Mouse (Mus musculus) heart, postnatal 0 days (tissue): ENCODE measurements around the gene Fam124b. TPM values are rescaled to one million over a fixed set of nuclear protein-coding genes. Genes with fewer than 3 reads are reported as not detected.

Experiments
- ATAC-seq: fragments of 200-750 bp; cut with Nextera tagmentation; 2 replicates; pipeline ENCODE4 v1.8.0; 2017; ENCODE audit warnings: low read depth, moderate number of reproducible peaks, moderate library complexity; ENCODE audit not compliant: insufficient read depth
- DNase-seq: peaks from one replicate; pipeline ENCODE4 v3.0.0-alpha.2; 2016; ENCODE audit warnings: low spot score
- H3K27ac ChIP-seq: fragments of 300-500 bp; sonication (generic); 2 replicates; pipeline ENCODE4 v1.5.1; 2014; ENCODE audit warnings: low read depth, mild to moderate bottlenecking
- H3K27me3 ChIP-seq: fragments of 300-500 bp; sonication (generic); 2 replicates; pipeline ENCODE4 v1.6.1; 2014; ENCODE audit warnings: low read length, mixed read lengths; ENCODE audit not compliant: control insufficient read depth, insufficient read depth
- H3K36me3 ChIP-seq: fragments of 300-500 bp; sonication (generic); replicated peaks from 2 replicates; pipeline ENCODE4 v1.6.1; 2014; ENCODE audit warnings: low read length, mixed read lengths; ENCODE audit not compliant: control insufficient read depth, insufficient read depth
- H3K4me1 ChIP-seq: fragments of 300-500 bp; sonication (generic); 2 replicates; pipeline ENCODE4 v1.6.1; 2014; ENCODE audit warnings: antibody characterized with exemption; ENCODE audit not compliant: control insufficient read depth, insufficient read depth
- H3K4me2 ChIP-seq: fragments of 300-500 bp; sonication (generic); 2 replicates; pipeline ENCODE4 v1.6.1; 2014; ENCODE audit warnings: low read depth, mild to moderate bottlenecking, low read length, moderate library complexity
- H3K4me3 ChIP-seq: fragments of 300-500 bp; sonication (generic); 2 replicates; pipeline ENCODE4 v1.5.1; 2014; ENCODE audit warnings: low read depth, low read length
- H3K9ac ChIP-seq: fragments of 300-500 bp; sonication (generic); replicated peaks from 2 replicates; pipeline ENCODE4 v1.6.1; 2014; ENCODE audit warnings: low read depth, low read length, mixed read lengths
- H3K9me3 ChIP-seq: fragments of 300-500 bp; sonication (generic); replicated peaks from 2 replicates; pipeline ENCODE4 v1.6.1; 2016; ENCODE audit warnings: low read length; ENCODE audit not compliant: control insufficient read depth
- CTCF ChIP-seq: IDR thresholded peaks from 2 replicates; pipeline ENCODE4 v1.5.1; 2016; ENCODE audit warnings: antibody characterized with exemption, control low read depth, low read depth
- EP300 ChIP-seq: IDR thresholded peaks from 2 replicates; pipeline ENCODE4 v1.6.1; 2016; ENCODE audit warnings: antibody characterized with exemption, low read depth
- WGBS: fragments of 180-500 bp; shearing (Covaris S2); extraction: QIAGEN DNeasy Blood & Tissue Kit; methylation state at CpG from one replicate; pipeline ENCODE4 v1.1.7; 2014; 5-methylcytosine and 5-hydroxymethylcytosine counted together
- polyA plus RNA-seq: library from polyadenylated mRNA; unstranded; fragments of >200 nt; fragmentation: Nextera tagmentation; extraction: Ambion mirVana; gene quantifications from 2 replicates; pipeline ENCODE4 v1.2.1, GENCODE M21; 2015
- total RNA-seq: library from RNA; depleted of rRNA; stranded (reverse); fragments of >200 nt; gene quantifications from 2 replicates; pipeline ENCODE4 v1.2.3, GENCODE M21; 2014; ENCODE audit warnings: low replicate concordance; rRNA removed

The Fam124b gene
- total and polyA plus RNA-seq, 2 experiments from 2014 or later = 0.86 to 2.7 TPM

DNA sequence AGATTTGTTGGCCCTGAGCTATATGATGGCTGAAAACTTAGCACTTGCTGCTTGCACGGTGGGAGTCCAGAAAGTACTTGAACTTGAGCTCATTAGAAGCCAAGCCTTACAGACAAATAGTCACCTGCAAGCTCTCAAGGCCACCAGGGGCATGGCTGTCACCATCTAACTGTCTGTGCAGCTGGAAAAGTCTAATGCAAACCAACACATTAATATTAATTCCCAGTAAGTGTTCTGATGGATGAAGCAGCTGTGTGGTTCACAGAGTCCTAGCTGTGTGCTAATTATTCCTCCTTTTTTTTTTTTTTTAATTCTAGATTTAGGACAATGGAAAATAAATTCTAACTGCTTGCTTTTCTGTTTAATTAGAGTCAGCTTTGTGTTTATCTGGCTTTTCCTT lies 63.4 kb downstream of the Fam124b start:
- H3K9me3 ChIP-seq = no peaks in the 10 kb centered on the region
- H3K27me3 ChIP-seq = no peaks in the 10 kb centered on the region
- no peak overlapping the region for H3K4me3 ChIP-seq
- ATAC-seq = no peak
- H3K27ac ChIP-seq = no peak overlapping the region
- no peak for DNase-seq
- WGBS = 70% methylated on average over 1 of the region's 1 CpGs
- no peak overlapping the region for H3K4me2 ChIP-seq
- no peaks in the 10 kb centered on the region for H3K36me3 ChIP-seq
- no peak for TF ChIP-seq EP300
- TF ChIP-seq CTCF = no peak
- H3K4me1 ChIP-seq = no peaks in the 10 kb centered on the region
- H3K9ac ChIP-seq = no peak overlapping the region

DNA sequence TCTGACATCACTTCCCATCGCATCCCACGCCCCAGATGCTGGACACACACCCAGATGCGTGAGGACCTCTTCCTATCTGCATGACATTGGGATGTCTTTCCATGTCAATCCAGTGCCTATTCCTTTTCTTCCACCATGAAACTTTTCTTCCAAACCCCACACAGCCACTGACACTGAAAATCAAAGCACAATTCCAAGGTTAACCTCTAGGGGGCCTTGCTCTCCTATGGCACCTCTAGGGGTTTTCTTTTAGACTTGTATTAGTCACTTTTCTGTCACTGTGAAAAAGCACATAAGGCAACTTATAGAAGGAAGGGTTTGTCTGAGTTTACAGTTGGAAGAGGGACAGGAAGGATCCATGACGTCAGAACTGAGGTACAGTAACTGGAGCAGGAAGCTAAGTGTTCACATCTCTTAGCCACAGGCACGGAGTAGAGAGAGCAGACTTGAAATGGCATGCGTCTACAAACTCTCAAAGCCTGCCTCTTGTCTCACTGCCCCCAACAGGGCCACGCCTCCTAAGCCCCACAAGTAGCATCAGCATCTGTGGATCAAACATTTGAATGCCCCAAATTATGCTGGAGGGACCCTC lies 65.1 kb downstream of the Fam124b start:
- 66% methylated on average over 7 of the region's 7 CpGs for WGBS
- Histone ChIP-seq H3K9me3 (no peaks in the 10 kb centered on the region), H3K4me3 (no peak overlapping the region), H3K4me2 (no peak overlapping the region), H3K27ac (no peak overlapping the region), H3K27me3 (no peaks in the 10 kb centered on the region), H3K36me3 (no peaks in the 10 kb centered on the region), H3K9ac (no peak overlapping the region), H3K4me1 (no peaks in the 10 kb centered on the region)
- DNase-seq = no peak
- no peak for TF ChIP-seq CTCF
- no peak for TF ChIP-seq EP300
- no peak for ATAC-seq

DNA sequence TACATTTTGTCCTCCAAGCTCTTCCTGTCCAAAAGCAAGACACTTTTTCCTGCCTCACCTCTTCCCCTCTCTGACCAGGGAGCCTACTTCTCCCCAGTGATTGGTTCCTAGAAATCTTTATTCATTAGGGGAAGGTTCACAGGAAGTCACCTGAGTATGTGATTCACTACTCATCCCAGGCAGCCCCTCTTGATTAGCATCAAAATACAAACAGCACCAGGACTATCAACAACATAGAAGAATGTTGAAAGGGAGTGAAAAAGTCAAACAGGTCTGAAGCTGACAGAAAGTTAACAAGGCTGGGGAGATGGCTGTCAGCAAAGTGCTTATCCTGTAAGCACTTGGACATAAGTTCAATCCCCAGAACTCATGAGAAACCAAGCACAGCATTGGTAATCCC lies 67.6 kb downstream of the Fam124b start:
- Histone ChIP-seq H3K27ac (no peak overlapping the region), H3K9ac (no peak overlapping the region), H3K9me3 (no peaks in the 10 kb centered on the region), H3K4me2 (no peak overlapping the region), H3K36me3 (no peaks in the 10 kb centered on the region), H3K4me3 (no peak overlapping the region), H3K27me3 (no peaks in the 10 kb centered on the region), H3K4me1 (no peaks in the 10 kb centered on the region)
- no peak for DNase-seq
- TF ChIP-seq EP300 (no peak), CTCF (no peak)
- ATAC-seq = no peak

Other genes starting within 250 kb of the Fam124b start
- gene Cul3, start 122.0 kb upstream of the Fam124b start, total RNA-seq = 27.1 and 33.2 TPM in 2 replicates
- 25.2 and 27.6 TPM in 2 replicates for gene Cul3, start 122.0 kb upstream of the Fam124b start, polyA plus RNA-seq
- not detected in 2 replicates for gene Gm45261, start 243.0 kb upstream of the Fam124b start, total RNA-seq
- not detected in 2 replicates for gene Gm45261, start 243.0 kb upstream of the Fam124b start, polyA plus RNA-seq